ENCODE assay signal across 8 mouse cellular contexts in the genomic region with DNA sequence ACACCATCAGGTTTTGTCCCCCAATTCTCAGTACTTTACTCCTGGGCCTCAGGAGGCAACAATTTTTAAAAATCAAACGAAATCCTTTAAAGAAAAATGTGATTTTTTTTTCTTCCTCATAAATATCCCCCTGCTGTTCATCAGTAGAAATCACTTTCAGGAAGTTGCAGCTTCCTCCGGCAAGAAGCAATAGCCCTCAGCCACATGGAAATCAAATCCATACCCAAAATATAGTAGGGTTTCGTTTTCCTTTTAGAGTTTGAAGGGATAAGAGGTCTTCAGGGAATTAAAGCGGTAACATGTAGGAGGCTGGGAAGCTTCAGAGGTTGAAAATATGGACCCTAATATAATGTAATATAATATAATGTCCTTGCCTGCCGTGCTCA.
DNase-seq lines count a peak whose midpoint lies in the region; ATAC-seq and TF ChIP-seq lines count a peak whose summit lies in the region.

No protein-coding gene starts in this region.

- ATAC-seq in kidney, embryonic 16.5 days (ENCODE audit: low FRiP score, low TSS enrichment): no peak
- ATAC-seq in forebrain, embryonic 12.5 days (ENCODE audit: low FRiP score): no peak
- ATAC-seq in intestine, embryonic 16.5 days: no peak
- ATAC-seq in midbrain, postnatal 0 days (ENCODE audit: low FRiP score): 0 out of 2 replicates have a peak, but pooled peaks have one; percentile 6

- peak overlapping the region; percentile 89 for H3K27ac ChIP-seq in kidney, embryonic 16.5 days (ENCODE audit: low read length)
- peak overlapping the region; percentile 76 for H3K27ac ChIP-seq in forebrain, embryonic 12.5 days
- peak overlapping the region; percentile 78 for H3K27ac ChIP-seq in intestine, embryonic 16.5 days (ENCODE audit: low read length)
- peak overlapping the region; percentile 62 for H3K27ac ChIP-seq in midbrain, postnatal 0 days (ENCODE audit: low read depth, low read length)

- H3K9ac ChIP-seq in kidney, embryonic 16.5 days (replicated peaks; ENCODE audit: low read length): no peak overlapping the region
- H3K9ac ChIP-seq in forebrain, embryonic 12.5 days: no peak overlapping the region
- H3K9ac ChIP-seq in intestine, embryonic 16.5 days (ENCODE audit: low read depth, low read length): no peak overlapping the region
- no peak overlapping the region for H3K9ac ChIP-seq in midbrain, postnatal 0 days (replicated peaks; ENCODE audit: low read length, poor library complexity, severe bottlenecking)

- peak; percentile 46 for TF ChIP-seq CTCF in midbrain, postnatal 0 days (IDR thresholded peaks at IDR 0.05)

- H3K36me3 ChIP-seq in kidney, embryonic 16.5 days (ENCODE audit: insufficient read depth, low read length): peaks cover 5% of the 10 kb centered on the region
- no peaks in the 10 kb centered on the region for H3K36me3 ChIP-seq in forebrain, embryonic 12.5 days (replicated peaks)
- H3K36me3 ChIP-seq in intestine, embryonic 16.5 days (ENCODE audit: control insufficient read depth, insufficient read depth, low read length): no peaks in the 10 kb centered on the region
- H3K36me3 ChIP-seq in midbrain, postnatal 0 days (ENCODE audit: insufficient read depth, low read length): no peaks in the 10 kb centered on the region

- H3K9me3 ChIP-seq in kidney, embryonic 16.5 days (ENCODE audit: low read length): no peaks in the 10 kb centered on the region
- no peaks in the 10 kb centered on the region for H3K9me3 ChIP-seq in forebrain, embryonic 12.5 days
- H3K9me3 ChIP-seq in intestine, embryonic 16.5 days (ENCODE audit: control insufficient read depth, low read length): no peaks in the 10 kb centered on the region
- H3K9me3 ChIP-seq in midbrain, postnatal 0 days (ENCODE audit: low read length): no peaks in the 10 kb centered on the region

- 46% methylated on average over 5 of the region's 5 CpGs for WGBS in kidney, embryonic 16.5 days
- 69% methylated on average over 5 of the region's 5 CpGs for WGBS in forebrain, embryonic 12.5 days
- 60% methylated on average over 5 of the region's 5 CpGs for whole genome bisulfite sequencing in intestine, embryonic 16.5 days
- 47% methylated on average over 5 of the region's 5 CpGs for WGBS in midbrain, postnatal 0 days

- no peaks in the 10 kb centered on the region for H3K27me3 ChIP-seq in kidney, embryonic 16.5 days (ENCODE audit: insufficient read depth, low read length)
- no peaks in the 10 kb centered on the region for H3K27me3 ChIP-seq in forebrain, embryonic 12.5 days
- H3K27me3 ChIP-seq in intestine, embryonic 16.5 days (replicated peaks; ENCODE audit: control insufficient read depth, insufficient read depth, low read length): no peaks in the 10 kb centered on the region
- no peaks in the 10 kb centered on the region for H3K27me3 ChIP-seq in midbrain, postnatal 0 days (ENCODE audit: insufficient read depth, low read length)

- peaks cover 19% of the 10 kb centered on the region for H3K4me1 ChIP-seq in kidney, embryonic 16.5 days (ENCODE audit: insufficient read depth, low read length)
- H3K4me1 ChIP-seq in forebrain, embryonic 12.5 days: peaks cover 17% of the 10 kb centered on the region
- peaks cover 6% of the 10 kb centered on the region for H3K4me1 ChIP-seq in intestine, embryonic 16.5 days (ENCODE audit: control insufficient read depth, insufficient read depth, low read length)
- H3K4me1 ChIP-seq in midbrain, postnatal 0 days (ENCODE audit: insufficient read depth, low read length): no peaks in the 10 kb centered on the region

- H3K4me2 ChIP-seq in kidney, embryonic 16.5 days (replicated peaks; ENCODE audit: low read depth, low read length): peak overlapping the region; percentile 24; the same call in 1 of the 2 replicates
- H3K4me2 ChIP-seq in forebrain, embryonic 12.5 days: peak overlapping the region; percentile 17; the same call in 1 of the 2 replicates
- 0 out of 2 replicates have a peak overlapping the region, but pooled peaks have one; percentile 42 for H3K4me2 ChIP-seq in intestine, embryonic 16.5 days (ENCODE audit: low read depth, low read length)
- peak overlapping the region; percentile 7; the same call in 1 of the 2 replicates for H3K4me2 ChIP-seq in midbrain, postnatal 0 days (ENCODE audit: low read depth, low read length, poor library complexity, severe bottlenecking)

- H3K4me3 ChIP-seq in kidney, embryonic 16.5 days (ENCODE audit: low read length): no peak overlapping the region
- no peak overlapping the region for H3K4me3 ChIP-seq in forebrain, embryonic 12.5 days (replicated peaks)
- no peak overlapping the region for H3K4me3 ChIP-seq in intestine, embryonic 16.5 days (ENCODE audit: low read length)
- H3K4me3 ChIP-seq in midbrain, postnatal 0 days (ENCODE audit: low read depth, low read length): no peak overlapping the region

- DNase-seq in kidney, adult 11 months: no peak
- DNase-seq in midbrain, postnatal 0 days (ENCODE audit: low spot score): no peak
- DNase-seq in layer of hippocampus, adult 18-20 months (ENCODE audit: low spot score in 2 of 2): no peak
- no peak for DNase-seq in cerebellum, adult 11 months
- DNase-seq in thymus, adult 18-20 months: no peak
